Mouse (Mus musculus): ENCODE data around the gene Disp2. TPM values are rescaled to one million over a fixed set of nuclear protein-coding genes. Genes with fewer than 3 reads are reported as not detected.
A peak's percentile ranks its signal among the peaks of the same experiment; 100 is the strongest.

Disp2 gene
- polyA plus RNA-seq, 1 experiment: 0.36 TPM

DNA sequence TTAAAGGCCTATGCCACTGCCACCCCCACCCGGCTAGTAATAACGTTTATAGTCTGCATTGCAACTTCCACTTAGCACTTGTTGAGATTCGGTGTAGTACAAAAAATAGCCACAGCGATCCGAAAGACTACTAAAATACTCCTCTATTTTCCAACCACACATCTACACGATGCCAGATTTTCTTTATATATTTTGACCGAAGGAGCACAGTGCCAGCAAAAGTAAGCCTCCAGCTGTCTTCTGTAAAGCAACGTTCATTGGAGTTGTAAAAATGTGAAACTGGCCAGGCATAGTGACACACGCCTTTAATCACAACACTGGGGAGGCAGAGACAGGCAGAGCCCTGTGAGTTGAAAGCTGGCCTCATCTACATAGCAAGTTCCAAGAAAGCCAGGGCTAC lies 38.3 kb upstream of the Disp2 start:
- Histone ChIP-seq H3K4me3 (ENCODE audit: control insufficient read depth, insufficient read depth, low read length) (no peak overlapping the region), H3K27me3 (ENCODE audit: control insufficient read depth, insufficient read depth, low read length) (no peaks in the 10 kb centered on the region), H3K27ac (ENCODE audit: control insufficient read depth, insufficient read depth, low read length) (no peak overlapping the region), H3K36me3 (ENCODE audit: control insufficient read depth, insufficient read depth, low read length) (no peaks in the 10 kb centered on the region), H3K4me1 (replicated peaks; ENCODE audit: control insufficient read depth, insufficient read depth, low read length) (peaks cover 11% of the 10 kb centered on the region)
- WGBS: 82% methylated on average over 9 of the region's 9 CpGs
- TF ChIP-seq POLR2A (IDR thresholded peaks at IDR 0.05; ENCODE audit: control insufficient read depth, extremely low read depth, insufficient read depth, low read length, poor library complexity) (no peak), CTCF (IDR thresholded peaks at IDR 0.05; ENCODE audit: borderline replicate concordance, control insufficient read depth, extremely low read depth, insufficient read depth, low read length, poor library complexity) (no peak)
- DNase-seq: no peak

DNA sequence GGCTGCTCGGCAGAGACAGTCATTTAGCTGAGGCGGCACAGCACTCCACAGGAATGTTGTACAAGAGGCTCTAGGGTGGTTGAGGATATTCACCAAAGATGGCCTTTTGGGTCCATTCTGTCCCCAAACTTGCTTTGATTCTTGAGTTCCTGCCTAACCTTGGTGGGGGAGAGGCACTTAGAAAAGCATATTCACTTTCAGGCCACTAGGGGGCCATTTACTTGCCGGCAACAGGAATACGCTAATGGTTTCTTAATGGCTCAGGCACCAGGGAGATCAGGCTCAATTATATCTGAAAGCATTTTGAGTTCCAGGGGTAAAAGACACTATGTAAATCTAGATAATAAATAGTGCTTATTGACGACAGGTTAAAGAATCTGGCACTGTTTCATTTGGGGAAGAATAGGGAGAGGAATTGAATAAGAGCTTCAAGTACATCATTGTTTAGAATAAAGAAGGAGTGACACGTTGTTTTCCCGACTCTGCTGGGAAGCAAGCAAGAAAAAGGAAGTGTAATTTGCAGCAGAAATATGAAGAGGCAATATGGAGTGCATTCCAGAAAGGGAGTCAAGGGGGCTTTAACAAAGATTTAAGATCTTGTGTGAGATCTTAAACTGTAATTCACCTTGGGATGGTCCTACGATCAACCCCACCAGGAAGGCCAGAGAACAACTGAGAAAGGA lies 36.1 kb upstream of the Disp2 start:
- Histone ChIP-seq H3K27ac (ENCODE audit: control insufficient read depth, insufficient read depth, low read length) (no peak overlapping the region), H3K4me3 (ENCODE audit: control insufficient read depth, insufficient read depth, low read length) (no peak overlapping the region), H3K36me3 (ENCODE audit: control insufficient read depth, insufficient read depth, low read length) (no peaks in the 10 kb centered on the region), H3K4me1 (replicated peaks; ENCODE audit: control insufficient read depth, insufficient read depth, low read length) (peaks cover 28% of the 10 kb centered on the region), H3K27me3 (ENCODE audit: control insufficient read depth, insufficient read depth, low read length) (no peaks in the 10 kb centered on the region)
- no peak for DNase-seq
- no peak for TF ChIP-seq POLR2A (IDR thresholded peaks at IDR 0.05; ENCODE audit: control insufficient read depth, extremely low read depth, insufficient read depth, low read length, poor library complexity)
- TF ChIP-seq CTCF (IDR thresholded peaks at IDR 0.05; ENCODE audit: borderline replicate concordance, control insufficient read depth, extremely low read depth, insufficient read depth, low read length, poor library complexity): no peak
- 31% methylated on average over 8 of the region's 8 CpGs for WGBS

DNA sequence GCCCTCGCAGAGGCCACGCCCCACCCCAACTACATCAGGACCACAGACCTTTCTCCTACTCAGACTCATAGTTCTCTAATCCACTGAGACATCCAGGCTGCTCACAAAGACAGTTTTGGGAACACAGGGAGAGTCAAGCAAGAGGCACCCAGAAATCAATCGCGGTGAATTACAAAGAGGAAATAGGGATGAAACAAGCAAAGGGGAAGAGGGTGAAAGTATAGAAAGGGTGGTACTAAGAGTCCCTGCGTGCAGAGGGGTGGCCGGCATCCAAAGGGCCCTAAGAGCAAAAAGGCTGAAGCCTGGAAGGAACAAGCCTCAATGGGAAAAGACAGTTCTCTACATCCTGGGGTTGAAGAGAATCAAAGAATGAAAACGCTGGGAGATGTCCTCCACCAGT lies 34.9 kb upstream of the Disp2 start:
- WGBS: 22% methylated on average over 7 of the region's 7 CpGs
- Histone ChIP-seq H3K4me1 (replicated peaks; ENCODE audit: control insufficient read depth, insufficient read depth, low read length) (peaks cover 36% of the 10 kb centered on the region), H3K27me3 (ENCODE audit: control insufficient read depth, insufficient read depth, low read length) (no peaks in the 10 kb centered on the region), H3K27ac (ENCODE audit: control insufficient read depth, insufficient read depth, low read length) (no peak overlapping the region), H3K4me3 (ENCODE audit: control insufficient read depth, insufficient read depth, low read length) (no peak overlapping the region), H3K36me3 (ENCODE audit: control insufficient read depth, insufficient read depth, low read length) (no peaks in the 10 kb centered on the region)
- TF ChIP-seq CTCF (IDR thresholded peaks at IDR 0.05; ENCODE audit: borderline replicate concordance, control insufficient read depth, extremely low read depth, insufficient read depth, low read length, poor library complexity): no peak
- no peak for TF ChIP-seq POLR2A (IDR thresholded peaks at IDR 0.05; ENCODE audit: control insufficient read depth, extremely low read depth, insufficient read depth, low read length, poor library complexity)
- no peak for DNase-seq

- peak within 1 kb of the TSS; percentile 17; the same call in 1 of the 2 replicates for H3K27ac ChIP-seq (ENCODE audit: control insufficient read depth, insufficient read depth, low read length)
- H3K4me3 ChIP-seq (ENCODE audit: control insufficient read depth, insufficient read depth, low read length): peak within 1 kb of the TSS; percentile 93
- no peak for TF ChIP-seq CTCF (IDR thresholded peaks at IDR 0.05; ENCODE audit: borderline replicate concordance, control insufficient read depth, extremely low read depth, insufficient read depth, low read length, poor library complexity)
- peak; percentile 70 for TF ChIP-seq POLR2A (IDR thresholded peaks at IDR 0.05; ENCODE audit: control insufficient read depth, extremely low read depth, insufficient read depth, low read length, poor library complexity)
- H3K27me3 ChIP-seq (ENCODE audit: control insufficient read depth, insufficient read depth, low read length): no peaks in the 10 kb centered on the region
- no peaks in the 10 kb centered on the region for H3K36me3 ChIP-seq (ENCODE audit: control insufficient read depth, insufficient read depth, low read length)
- WGBS: 9% methylated on average over 57 of the region's 57 CpGs
- DNase-seq: peak; percentile 94
- H3K4me1 ChIP-seq (replicated peaks; ENCODE audit: control insufficient read depth, insufficient read depth, low read length): peaks cover 39% of the 10 kb centered on the region
Measured at GRCm38 (mm10) chr2:118745232-118745884, 34.2 kb upstream of the Disp2 start, which contains the start of gene Inafm2. Gene Inafm2 (plus strand): TSS chr2:118745758.

- peaks cover 45% of the 10 kb centered on the region for H3K4me1 ChIP-seq (replicated peaks; ENCODE audit: control insufficient read depth, insufficient read depth, low read length)
- peak; percentile 56 for DNase-seq
- H3K36me3 ChIP-seq (ENCODE audit: control insufficient read depth, insufficient read depth, low read length): no peaks in the 10 kb centered on the region
- 4% methylated on average over 113 of the region's 113 CpGs for WGBS
- peak overlapping the region; percentile 93 for H3K4me3 ChIP-seq (ENCODE audit: control insufficient read depth, insufficient read depth, low read length)
- peak overlapping the region; percentile 17; the same call in 1 of the 2 replicates for H3K27ac ChIP-seq (ENCODE audit: control insufficient read depth, insufficient read depth, low read length)
- TF ChIP-seq CTCF (IDR thresholded peaks at IDR 0.05; ENCODE audit: borderline replicate concordance, control insufficient read depth, extremely low read depth, insufficient read depth, low read length, poor library complexity): peak; percentile 35; the same call in 1 of the 2 replicates
- TF ChIP-seq POLR2A (IDR thresholded peaks at IDR 0.05; ENCODE audit: control insufficient read depth, extremely low read depth, insufficient read depth, low read length, poor library complexity): no peak
- no peaks in the 10 kb centered on the region for H3K27me3 ChIP-seq (ENCODE audit: control insufficient read depth, insufficient read depth, low read length)
Measured at GRCm38 (mm10) chr2:118745915-118746901, 33.3 kb upstream of the Disp2 start.
